ENCODE assay signal across 9 mouse cellular contexts in the genomic region with DNA sequence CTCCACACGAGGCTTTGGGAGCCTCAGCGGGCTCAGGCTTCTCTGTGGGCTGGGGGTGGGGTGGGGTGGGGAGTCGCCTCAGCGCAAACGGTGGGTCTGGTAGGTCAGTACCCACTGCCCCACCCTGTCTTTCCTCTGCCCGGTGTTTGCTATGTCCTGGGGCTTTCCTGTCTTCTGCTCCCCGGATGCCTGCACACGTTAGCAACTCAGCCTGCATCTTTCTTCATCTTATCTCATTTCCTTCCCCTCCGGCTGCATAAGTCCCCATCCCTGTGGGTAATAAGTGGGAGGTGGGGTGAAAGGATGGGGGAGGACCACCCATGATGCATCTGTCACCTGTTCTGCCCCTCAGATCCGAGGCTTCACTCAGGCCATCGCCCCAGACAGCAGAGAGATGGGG. TPM values are rescaled to one million over a fixed set of nuclear protein-coding genes. Genes with fewer than 3 reads are reported as not detected.
A peak's percentile ranks its signal among the peaks of the same experiment; 100 is the strongest.
DNase-seq lines count a peak whose midpoint lies in the region; ATAC-seq and TF ChIP-seq lines count a peak whose summit lies in the region.
"Had no signal": no experiment of that assay in that cellular context is flagged by ENCODE, and none has a peak within 500 bp of the region (broad histone marks: within the 10 kb centered on the region; RNA-seq: fewer than 3 reads in every experiment).

No protein-coding gene starts in this region.

- ATAC-seq in lung, embryonic 14.5 days (ENCODE audit: insufficient read depth), result no peak
- ATAC-seq in embryonic facial prominence, embryonic 14.5 days (ENCODE audit: low read depth), result no peak
- ATAC-seq in megakaryocyte, adult 5-6 weeks (ENCODE audit: poor library complexity, severe bottlenecking), result peak; percentile 16

- intact Hi-C loops in gastrocnemius, adult 2 months (cut with DNase I), result no loop called here

- WGBS in lung, embryonic 14.5 days, result 23% methylated on average over 11 of the region's 11 CpGs
- 30% methylated on average over 5 of the region's 11 CpGs for WGBS in embryonic facial prominence, embryonic 14.5 days

- no peaks in the 10 kb centered on the region for H3K9me3 ChIP-seq in lung, embryonic 14.5 days (ENCODE audit: low read depth, low read length)
- H3K9me3 ChIP-seq in embryonic facial prominence, embryonic 14.5 days (ENCODE audit: control insufficient read depth, low read length), result no peaks in the 10 kb centered on the region

- peaks cover 10% of the 10 kb centered on the region; the same call in 1 of the 2 replicates for H3K27me3 ChIP-seq in lung, embryonic 14.5 days (ENCODE audit: insufficient read depth, low read length)
- no peaks in the 10 kb centered on the region for H3K27me3 ChIP-seq in embryonic facial prominence, embryonic 14.5 days (replicated peaks; ENCODE audit: control insufficient read depth, insufficient read depth, low read length)

- no peak for DNase-seq in gastrocnemius, adult 2 months
- no peak for DNase-seq in gastrocnemius, postnatal 25 days
- DNase-seq in lung, embryonic 14.5 days, result no peak
- no peak for DNase-seq in lung, postnatal 10 days
- no peak for DNase-seq in embryonic facial prominence, embryonic 14.5 days (ENCODE audit: low spot score)
- no peak for DNase-seq in frontal cortex, adult 2 months (ENCODE audit: extremely low spot score in 1 of 2, low spot score in 1 of 2)
- DNase-seq in thymus, postnatal 10 days (ENCODE audit: low spot score in 2 of 2), result no peak
- DNase-seq: kidney, adult 2 months had no signal

- peak overlapping the region; percentile 57 for H3K4me3 ChIP-seq in gastrocnemius, adult 2 months
- H3K4me3 ChIP-seq in lung, embryonic 14.5 days (ENCODE audit: low read depth, low read length), result no peak overlapping the region
- no peak overlapping the region for H3K4me3 ChIP-seq in embryonic facial prominence, embryonic 14.5 days (ENCODE audit: low read depth, low read length)

- H3K27ac ChIP-seq in gastrocnemius, adult 2 months, result peak overlapping the region; percentile 75
- H3K27ac ChIP-seq in lung, embryonic 14.5 days (ENCODE audit: low read depth), result no peak overlapping the region
- no peak overlapping the region for H3K27ac ChIP-seq in embryonic facial prominence, embryonic 14.5 days (replicated peaks; ENCODE audit: low read depth, low read length)

- no peaks in the 10 kb centered on the region for H3K36me3 ChIP-seq in lung, embryonic 14.5 days (ENCODE audit: insufficient read depth)
- no peaks in the 10 kb centered on the region for H3K36me3 ChIP-seq in embryonic facial prominence, embryonic 14.5 days (ENCODE audit: control insufficient read depth, insufficient read depth, low read length)

- TF ChIP-seq CTCF in gastrocnemius, adult 2 months (IDR thresholded peaks at IDR 0.05), result no peak
- no peak for TF ChIP-seq CTCF in lung, embryonic 14.5 days (IDR thresholded peaks at IDR 0.05; ENCODE audit: low read depth)

- no peak overlapping the region; the same call in 1 of the 2 replicates for H3K9ac ChIP-seq in lung, embryonic 14.5 days
- peak overlapping the region; percentile 22; the same call in 1 of the 2 replicates for H3K9ac ChIP-seq in embryonic facial prominence, embryonic 14.5 days (ENCODE audit: low read depth, low read length)

- peak overlapping the region; percentile 32; the same call in 1 of the 2 replicates for H3K4me2 ChIP-seq in lung, embryonic 14.5 days
- no peak overlapping the region for H3K4me2 ChIP-seq in embryonic facial prominence, embryonic 14.5 days (ENCODE audit: low read depth, low read length)

- H3K4me1 ChIP-seq in lung, embryonic 14.5 days (ENCODE audit: insufficient read depth), result peaks cover 16% of the 10 kb centered on the region
- H3K4me1 ChIP-seq in embryonic facial prominence, embryonic 14.5 days (ENCODE audit: control insufficient read depth, insufficient read depth, low read length), result peaks cover 10% of the 10 kb centered on the region

RNA-seq across cellular contexts. Expression of a gene that starts 2.1 kb away (rescaled TPM):
- total RNA-seq in gastrocnemius, adult 2 months (2021), result under 1 TPM; 0.67 to 0.79 TPM
- 1 to 10 TPM in 1 of 2 experiments, under 1 TPM in 1; 0.97 to 1.3 TPM for total RNA-seq in gastrocnemius, postnatal 25 days (2021)
- 1.3 and 1.6 TPM in 2 replicates for polyA plus RNA-seq in lung, embryonic 14.5 days (2014; fragmentation: Nextera tagmentation; extraction: Ambion mirVana)
- polyA plus RNA-seq in embryonic facial prominence, embryonic 14.5 days (2014; fragmentation: Nextera tagmentation; extraction: Ambion mirVana), result 1.8 and 1.9 TPM in 2 replicates
- total RNA-seq in megakaryocyte, adult 5-6 weeks (2015), result 16.0 and 18.1 TPM in 2 replicates
- total RNA-seq in megakaryocyte, adult 5-6 weeks (2017), result 14.5 and 16.6 TPM in 2 replicates
- 0.20 and 0.25 TPM in 2 replicates for polyA plus RNA-seq in frontal cortex, adult 2 months (2012; rRNA removed)

RNA-seq across cellular contexts. Expression of a gene that starts 15.5 kb away (rescaled TPM):
- 100 to 1,000 TPM; 290 to 400 TPM for total RNA-seq in gastrocnemius, adult 2 months (2021)
- 100 to 1,000 TPM; 257 to 291 TPM for total RNA-seq in gastrocnemius, postnatal 25 days (2021)
- 139 and 155 TPM in 2 replicates for polyA plus RNA-seq in lung, embryonic 14.5 days (2014; fragmentation: Nextera tagmentation; extraction: Ambion mirVana)
- 164 and 189 TPM in 2 replicates for polyA plus RNA-seq in embryonic facial prominence, embryonic 14.5 days (2014; fragmentation: Nextera tagmentation; extraction: Ambion mirVana)
- 113 and 140 TPM in 2 replicates for total RNA-seq in megakaryocyte, adult 5-6 weeks (2015)
- total RNA-seq in megakaryocyte, adult 5-6 weeks (2017), result 322 and 392 TPM in 2 replicates
- polyA plus RNA-seq in frontal cortex, adult 2 months (2012; rRNA removed), result 1,679 and 1,948 TPM in 2 replicates

RNA-seq across cellular contexts. Expression of a gene that starts 16.8 kb away (rescaled TPM):
- not detected for total RNA-seq in gastrocnemius, adult 2 months (2021)
- total RNA-seq in gastrocnemius, postnatal 25 days (2021), result not detected
- 10.8 and 11.1 TPM in 2 replicates for polyA plus RNA-seq in lung, embryonic 14.5 days (2014; fragmentation: Nextera tagmentation; extraction: Ambion mirVana)
- 27.0 and 29.1 TPM in 2 replicates for polyA plus RNA-seq in embryonic facial prominence, embryonic 14.5 days (2014; fragmentation: Nextera tagmentation; extraction: Ambion mirVana)
- total RNA-seq in megakaryocyte, adult 5-6 weeks (2015), result not detected in 2 replicates
- total RNA-seq in megakaryocyte, adult 5-6 weeks (2017), result 0.48 TPM in 1 of 2 replicates, not detected in the other
- polyA plus RNA-seq in frontal cortex, adult 2 months (2012; rRNA removed), result 5.9 and 7.6 TPM in 2 replicates

RNA-seq across cellular contexts. Expression of a gene that starts 33.2 kb away (rescaled TPM):
- total RNA-seq in gastrocnemius, adult 2 months (2021), result 1 to 10 TPM in 1 of 2 experiments, under 1 TPM in 1; 0.99 to 1.7 TPM
- total RNA-seq in gastrocnemius, postnatal 25 days (2021), result 1 to 10 TPM; 1.9 to 2.3 TPM
- polyA plus RNA-seq in lung, embryonic 14.5 days (2014; fragmentation: Nextera tagmentation; extraction: Ambion mirVana), result 6.6 and 7.8 TPM in 2 replicates
- polyA plus RNA-seq in embryonic facial prominence, embryonic 14.5 days (2014; fragmentation: Nextera tagmentation; extraction: Ambion mirVana), result 7.2 and 7.6 TPM in 2 replicates
- total RNA-seq in megakaryocyte, adult 5-6 weeks (2015), result 0.09 and 0.23 TPM in 2 replicates
- 0.15 and 0.16 TPM in 2 replicates for total RNA-seq in megakaryocyte, adult 5-6 weeks (2017)
- 151 and 154 TPM in 2 replicates for polyA plus RNA-seq in frontal cortex, adult 2 months (2012; rRNA removed)

RNA-seq across cellular contexts. Expression of a gene that starts 36.1 kb away (rescaled TPM):
- total RNA-seq in gastrocnemius, adult 2 months (2021), result under 1 TPM; 0.74 to 0.86 TPM
- total RNA-seq in gastrocnemius, postnatal 25 days (2021), result 1 to 10 TPM; 2.3 to 3.3 TPM
- polyA plus RNA-seq in lung, embryonic 14.5 days (2014; fragmentation: Nextera tagmentation; extraction: Ambion mirVana), result 3.1 and 3.3 TPM in 2 replicates
- polyA plus RNA-seq in embryonic facial prominence, embryonic 14.5 days (2014; fragmentation: Nextera tagmentation; extraction: Ambion mirVana), result 20.9 and 21.9 TPM in 2 replicates
- total RNA-seq in megakaryocyte, adult 5-6 weeks (2015), result not detected in 2 replicates
- not detected in 2 replicates for total RNA-seq in megakaryocyte, adult 5-6 weeks (2017)
- polyA plus RNA-seq in frontal cortex, adult 2 months (2012; rRNA removed), result 132 and 134 TPM in 2 replicates

Comparison
In these comparisons a context has a peak if more than half of its experiments do, and no peak if none do; other contexts are left out.
1. RNA of a gene that starts 2.1 kb away (total RNA-seq): 14.5 to 18.1 TPM in megakaryocyte, adult 5-6 weeks; 0.97 to 1.3 TPM in gastrocnemius, postnatal 25 days and 0.67 to 0.79 TPM in gastrocnemius, adult 2 months; every median in the first group is over 4 times any median in the second.